In the genomic region with DNA sequence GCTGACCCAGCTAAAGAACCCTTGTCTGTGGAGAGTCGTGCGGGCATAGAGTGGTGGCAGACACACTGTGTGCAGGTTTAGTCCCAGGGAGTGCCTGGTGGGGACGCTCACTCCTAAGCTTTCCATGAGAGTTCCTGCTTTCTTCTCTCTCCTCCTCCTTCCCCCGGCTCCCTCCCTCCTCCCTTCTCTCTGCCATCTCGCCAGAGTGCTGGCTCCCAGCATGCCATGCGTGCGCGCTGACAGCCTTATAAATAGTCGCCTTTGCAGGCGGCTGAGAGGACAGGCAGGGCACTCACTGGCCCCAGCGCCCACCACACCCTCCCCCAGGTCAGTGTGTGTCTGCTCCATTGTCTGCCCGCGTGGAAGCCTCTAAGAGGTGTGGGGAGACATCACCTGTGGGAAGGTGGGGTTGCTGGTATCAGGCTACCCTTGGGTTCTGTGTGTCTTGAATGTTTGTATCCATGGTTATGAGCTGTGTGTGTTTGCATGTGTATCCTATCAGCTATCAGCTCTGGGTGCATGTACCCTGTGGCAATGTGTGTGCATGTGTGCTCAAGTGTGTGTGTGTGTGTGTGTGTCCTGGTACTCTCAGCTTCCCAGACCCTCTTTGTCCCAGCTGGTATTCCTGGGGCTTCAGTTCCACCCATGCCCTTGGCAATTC, we compare ENCODE assay signal across 7 mouse cellular contexts. TPM values are rescaled to one million over a fixed set of nuclear protein-coding genes. Genes with fewer than 3 reads are reported as not detected.
DNase-seq lines count a peak whose midpoint lies in the region; ATAC-seq and TF ChIP-seq lines count a peak whose summit lies in the region.

No protein-coding gene starts in this region.

- peak; percentile 19; the same call in 1 of the 2 replicates for ATAC-seq in stomach, embryonic 16.5 days (ENCODE audit: insufficient read depth, low FRiP score)

- no peaks in the 10 kb centered on the region for H3K36me3 ChIP-seq in embryonic facial prominence, embryonic 10.5 days (replicated peaks)
- no peaks in the 10 kb centered on the region for H3K36me3 ChIP-seq in kidney, adult 2 months (ENCODE audit: control insufficient read depth, insufficient read depth, low read length)
- H3K36me3 ChIP-seq in stomach, embryonic 16.5 days (ENCODE audit: control insufficient read depth, insufficient read depth, low read length), result no peaks in the 10 kb centered on the region

- WGBS in embryonic facial prominence, embryonic 10.5 days, result 6% methylated on average over 13 of the region's 13 CpGs
- 8% methylated on average over 13 of the region's 13 CpGs for WGBS in kidney, adult 2 months
- WGBS in stomach, embryonic 16.5 days, result 4% methylated on average over 13 of the region's 13 CpGs

- peak overlapping the region; percentile 81 for H3K27ac ChIP-seq in embryonic facial prominence, embryonic 10.5 days (replicated peaks)
- peak overlapping the region; percentile 76 for H3K27ac ChIP-seq in kidney, adult 2 months (ENCODE audit: insufficient read depth, low read depth, low read length)
- H3K27ac ChIP-seq in stomach, embryonic 16.5 days (ENCODE audit: low read length), result peak overlapping the region; percentile 74

- peak overlapping the region; percentile 43 for H3K4me3 ChIP-seq in embryonic facial prominence, embryonic 10.5 days
- H3K4me3 ChIP-seq in kidney, adult 2 months (ENCODE audit: insufficient read depth, low read depth, low read length), result peak overlapping the region; percentile 44
- H3K4me3 ChIP-seq in stomach, embryonic 16.5 days (replicated peaks; ENCODE audit: low read length), result peak overlapping the region; percentile 33

- no peaks in the 10 kb centered on the region for H3K9me3 ChIP-seq in embryonic facial prominence, embryonic 10.5 days
- H3K9me3 ChIP-seq in stomach, embryonic 16.5 days (replicated peaks; ENCODE audit: control insufficient read depth, low read length), result no peaks in the 10 kb centered on the region

- H3K4me1 ChIP-seq in embryonic facial prominence, embryonic 10.5 days, result peaks cover 88% of the 10 kb centered on the region
- 0 out of 2 replicates have a peak, but pooled peaks cover 6% of the 10 kb centered on the region for H3K4me1 ChIP-seq in kidney, adult 2 months (ENCODE audit: control insufficient read depth, insufficient read depth, low read length)
- peaks cover 62% of the 10 kb centered on the region for H3K4me1 ChIP-seq in stomach, embryonic 16.5 days (ENCODE audit: control insufficient read depth, insufficient read depth, low read length)

- no peaks in the 10 kb centered on the region for H3K27me3 ChIP-seq in embryonic facial prominence, embryonic 10.5 days (replicated peaks; ENCODE audit: low read depth, poor library complexity, severe bottlenecking)
- no peaks in the 10 kb centered on the region for H3K27me3 ChIP-seq in kidney, adult 2 months (replicated peaks; ENCODE audit: control insufficient read depth, insufficient read depth, low read length)
- H3K27me3 ChIP-seq in stomach, embryonic 16.5 days (ENCODE audit: control insufficient read depth, insufficient read depth, low read length), result no peaks in the 10 kb centered on the region

- TF ChIP-seq CTCF in kidney, adult 2 months (conservative IDR thresholded peaks at IDR 0.05; ENCODE audit: insufficient read depth, insufficient read length, low read depth, low read length), result no peak

- DNase-seq in brain, adult 2 months (ENCODE audit: low read depth, low spot score), result peak; percentile 98
- DNase-seq in embryonic facial prominence, embryonic 10.5 days (ENCODE audit: low spot score), result peak; percentile 76
- DNase-seq in heart, adult 18-20 months, result peak; percentile 84 to 87
- peak; percentile 76 for DNase-seq in kidney, adult 2 months
- DNase-seq in left cerebral cortex, postnatal 36 days (ENCODE audit: low spot score in 2 of 2), result peak; percentile 89 to 91
- DNase-seq in mesoderm, embryonic 11.5 days (ENCODE audit: low read depth, low spot score), result peak; percentile 80

- peak overlapping the region; percentile 56 for H3K4me2 ChIP-seq in stomach, embryonic 16.5 days (ENCODE audit: low read depth, low read length)

- no peak for TF ChIP-seq POLR2A in kidney, adult 2 months (IDR thresholded peaks at IDR 0.05; ENCODE audit: low read depth, low read length)

- H3K9ac ChIP-seq in stomach, embryonic 16.5 days (ENCODE audit: low read length), result peak overlapping the region; percentile 73

- intact Hi-C loops in left cerebral cortex, postnatal 36 days (cut with DNase I), result no loop called here

RNA-seq across cellular contexts. Expression of a gene that starts 3.8 kb away (rescaled TPM):
- 20.5 and 24.7 TPM in 2 replicates for polyA plus RNA-seq in embryonic facial prominence, embryonic 10.5 days (2016; fragmentation: Nextera tagmentation; extraction: Ambion mirVana)
- 100 to 1,000 TPM; 654 to 691 TPM for total RNA-seq in heart, adult 18-20 months (2021)
- polyA plus RNA-seq in kidney, adult 2 months (2012; rRNA removed), result 31.6 and 47.4 TPM in 2 replicates
- total RNA-seq in left cerebral cortex, postnatal 36 days (2021), result 100 to 1,000 TPM; 152 to 173 TPM
- polyA plus RNA-seq in stomach, embryonic 16.5 days (2015; fragmentation: Nextera tagmentation; extraction: Ambion mirVana), result 27.4 and 60.2 TPM in 2 replicates

RNA-seq across cellular contexts. Expression of a gene that starts 21.1 kb away (rescaled TPM):
- 23.7 and 25.5 TPM in 2 replicates for polyA plus RNA-seq in embryonic facial prominence, embryonic 10.5 days (2016; fragmentation: Nextera tagmentation; extraction: Ambion mirVana)
- total RNA-seq in heart, adult 18-20 months (2021), result 100 to 1,000 TPM in 1 of 2 experiments, 10 to 100 TPM in 1; 95.1 to 106 TPM
- 228 and 289 TPM in 2 replicates for polyA plus RNA-seq in kidney, adult 2 months (2012; rRNA removed)
- 10 to 100 TPM; 22.0 to 26.1 TPM for total RNA-seq in left cerebral cortex, postnatal 36 days (2021)
- polyA plus RNA-seq in stomach, embryonic 16.5 days (2015; fragmentation: Nextera tagmentation; extraction: Ambion mirVana), result 63.6 and 64.5 TPM in 2 replicates

RNA-seq across cellular contexts. Expression of a gene that starts 25.8 kb away (rescaled TPM):
- 17.1 and 17.3 TPM in 2 replicates for polyA plus RNA-seq in embryonic facial prominence, embryonic 10.5 days (2016; fragmentation: Nextera tagmentation; extraction: Ambion mirVana)
- 100 to 1,000 TPM; 108 to 117 TPM for total RNA-seq in heart, adult 18-20 months (2021)
- polyA plus RNA-seq in kidney, adult 2 months (2012; rRNA removed), result 21.1 and 23.6 TPM in 2 replicates
- total RNA-seq in left cerebral cortex, postnatal 36 days (2021), result 100 to 1,000 TPM; 121 to 135 TPM
- 17.1 and 18.5 TPM in 2 replicates for polyA plus RNA-seq in stomach, embryonic 16.5 days (2015; fragmentation: Nextera tagmentation; extraction: Ambion mirVana)

RNA-seq across cellular contexts. Expression of a gene that starts 38.4 kb away (rescaled TPM):
- polyA plus RNA-seq in embryonic facial prominence, embryonic 10.5 days (2016; fragmentation: Nextera tagmentation; extraction: Ambion mirVana), result 25.1 and 26.4 TPM in 2 replicates
- total RNA-seq in heart, adult 18-20 months (2021), result 10 to 100 TPM; 14.7 to 16.1 TPM
- 7.0 and 7.2 TPM in 2 replicates for polyA plus RNA-seq in kidney, adult 2 months (2012; rRNA removed)
- 10 to 100 TPM; 36.7 to 39.1 TPM for total RNA-seq in left cerebral cortex, postnatal 36 days (2021)
- 19.8 and 22.9 TPM in 2 replicates for polyA plus RNA-seq in stomach, embryonic 16.5 days (2015; fragmentation: Nextera tagmentation; extraction: Ambion mirVana)

RNA-seq across cellular contexts. Expression of a gene that starts 49.9 kb away (rescaled TPM):
- polyA plus RNA-seq in embryonic facial prominence, embryonic 10.5 days (2016; fragmentation: Nextera tagmentation; extraction: Ambion mirVana), result 0.11 TPM in 2 replicates
- total RNA-seq in heart, adult 18-20 months (2021), result not detected
- not detected in 2 replicates for polyA plus RNA-seq in kidney, adult 2 months (2012; rRNA removed)
- total RNA-seq in left cerebral cortex, postnatal 36 days (2021), result 1 to 10 TPM; 1.1 to 1.4 TPM
- 0.10 and 0.15 TPM in 2 replicates for polyA plus RNA-seq in stomach, embryonic 16.5 days (2015; fragmentation: Nextera tagmentation; extraction: Ambion mirVana)

Comparison
In these comparisons a context has a peak if more than half of its experiments do, and no peak if none do; other contexts are left out.
1. Peak in every context shown above with its lines: DNase-seq, ATAC-seq, H3K4me3 ChIP-seq and H3K27ac ChIP-seq.